Mouse (Mus musculus) forebrain, embryonic 13.5 days (tissue): ENCODE measurements around the gene Foxn3. TPM values are rescaled to one million over a fixed set of nuclear protein-coding genes. Genes with fewer than 3 reads are reported as not detected.
A peak's percentile ranks its signal among the peaks of the same experiment; 100 is the strongest.

Source experiments
- ATAC-seq: fragments of 200-750 bp; cut with Nextera tagmentation; 2 replicates; pipeline ENCODE4 v1.8.0; 2017
- H3K27ac ChIP-seq: fragments of 300-500 bp; sonication (generic); 2 replicates; pipeline ENCODE4 v1.5.1; 2015; ENCODE audit warnings: inconsistent platforms, mild to moderate bottlenecking, moderate library complexity
- H3K27me3 ChIP-seq: fragments of 300-500 bp; sonication (generic); 2 replicates; pipeline ENCODE4 v1.6.1; 2015; ENCODE audit warnings: mild to moderate bottlenecking, inconsistent platforms
- H3K36me3 ChIP-seq: fragments of 300-500 bp; sonication (generic); 2 replicates; pipeline ENCODE4 v1.6.1; 2015; ENCODE audit warnings: mild to moderate bottlenecking, inconsistent platforms; ENCODE audit not compliant: poor library complexity, severe bottlenecking
- H3K4me1 ChIP-seq: fragments of 300-500 bp; sonication (generic); 2 replicates; pipeline ENCODE4 v1.6.1; 2015; ENCODE audit warnings: inconsistent platforms
- H3K4me2 ChIP-seq: fragments of 300-500 bp; sonication (generic); 2 replicates; pipeline ENCODE4 v1.6.1; 2015; ENCODE audit warnings: inconsistent platforms, mild to moderate bottlenecking, moderate library complexity
- H3K4me3 ChIP-seq: fragments of 300-500 bp; sonication (generic); 2 replicates; pipeline ENCODE4 v1.5.1; 2015; ENCODE audit warnings: mild to moderate bottlenecking, inconsistent platforms
- H3K9ac ChIP-seq: fragments of 300-500 bp; sonication (generic); 2 replicates; pipeline ENCODE4 v1.6.1; 2015; ENCODE audit warnings: mild to moderate bottlenecking, inconsistent platforms
- H3K9me3 ChIP-seq: fragments of 300-500 bp; sonication (generic); replicated peaks from 2 replicates; pipeline ENCODE4 v1.6.1; 2016; ENCODE audit warnings: inconsistent platforms
- WGBS: fragments of 180-500 bp; shearing (Covaris S2); methylation state at CpG from one replicate; pipeline ENCODE4 v1.1.7; 2015; 5-methylcytosine and 5-hydroxymethylcytosine counted together
- polyA plus RNA-seq: library from polyadenylated mRNA; unstranded; fragments of >200 nt; fragmentation: Nextera tagmentation; extraction: Ambion mirVana; gene quantifications from 2 replicates; pipeline ENCODE4 v1.2.1, GENCODE M21; 2015

The Foxn3 gene
- polyA plus RNA-seq, 1 experiment from 2014 or later, result 83.5 TPM

- Histone ChIP-seq H3K4me1 (no peaks in the 10 kb centered on the region), H3K27ac (no peak overlapping the region), H3K9me3 (peaks cover under 1% of the 10 kb centered on the region; the same call in 1 of the 2 replicates), H3K4me2 (no peak overlapping the region), H3K36me3 (no peaks in the 10 kb centered on the region), H3K9ac (no peak overlapping the region), H3K4me3 (no peak overlapping the region), H3K27me3 (no peaks in the 10 kb centered on the region)
- WGBS, result 94% methylated on average over 3 of the region's 3 CpGs
- ATAC-seq, result no peak
These were observed 24.0 kb upstream of the Foxn3 start for GRCm38 (mm10) chr12:99587338-99587737.

GRCm38 (mm10) chr12:99579989-99580388 lies 16.6 kb upstream of the Foxn3 start:
- no peaks in the 10 kb centered on the region for H3K27me3 ChIP-seq
- H3K9ac ChIP-seq, result no peak overlapping the region
- H3K4me2 ChIP-seq, result no peak overlapping the region
- H3K4me3 ChIP-seq, result no peak overlapping the region
- no peak for ATAC-seq
- H3K36me3 ChIP-seq, result no peaks in the 10 kb centered on the region
- H3K4me1 ChIP-seq, result 0 out of 2 replicates have a peak, but pooled peaks cover 7% of the 10 kb centered on the region
- WGBS, result 84% methylated on average over 4 of the region's 4 CpGs
- no peaks in the 10 kb centered on the region; the same call in 1 of the 2 replicates for H3K9me3 ChIP-seq
- H3K27ac ChIP-seq, result no peak overlapping the region

GRCm38 (mm10) chr12:99576682-99577081 lies 13.3 kb upstream of the Foxn3 start:
- Histone ChIP-seq H3K4me1 (peaks cover 12% of the 10 kb centered on the region; the same call in 1 of the 2 replicates), H3K4me2 (no peak overlapping the region), H3K36me3 (no peaks in the 10 kb centered on the region), H3K27me3 (no peaks in the 10 kb centered on the region), H3K4me3 (no peak overlapping the region), H3K9ac (no peak overlapping the region), H3K9me3 (no peaks in the 10 kb centered on the region; the same call in 1 of the 2 replicates), H3K27ac (no peak overlapping the region)
- WGBS, result 72% methylated on average over 6 of the region's 6 CpGs
- no peak for ATAC-seq

- H3K4me1 ChIP-seq, result peaks cover 25% of the 10 kb centered on the region
- 28% methylated on average over 13 of the region's 13 CpGs for WGBS
- no peaks in the 10 kb centered on the region for H3K36me3 ChIP-seq
- H3K9me3 ChIP-seq, result no peaks in the 10 kb centered on the region
- H3K27ac ChIP-seq, result no peak overlapping the region
- H3K4me3 ChIP-seq, result no peak overlapping the region
- H3K9ac ChIP-seq, result no peak overlapping the region
- no peak for ATAC-seq
- peak overlapping the region; percentile 9; the same call in 1 of the 2 replicates for H3K4me2 ChIP-seq
- no peaks in the 10 kb centered on the region for H3K27me3 ChIP-seq
These were observed 10.9 kb upstream of the Foxn3 start for GRCm38 (mm10) chr12:99574299-99574698.

GRCm38 (mm10) chr12:99573036-99573435 lies 9.7 kb upstream of the Foxn3 start:
- H3K9ac ChIP-seq, result no peak overlapping the region
- no peak overlapping the region for H3K4me3 ChIP-seq
- no peaks in the 10 kb centered on the region for H3K9me3 ChIP-seq
- peaks cover 25% of the 10 kb centered on the region for H3K4me1 ChIP-seq
- no peak overlapping the region for H3K27ac ChIP-seq
- no peak overlapping the region for H3K4me2 ChIP-seq
- 91% methylated on average over 6 of the region's 6 CpGs for whole genome bisulfite sequencing
- ATAC-seq, result no peak
- H3K27me3 ChIP-seq, result no peaks in the 10 kb centered on the region
- H3K36me3 ChIP-seq, result no peaks in the 10 kb centered on the region

GRCm38 (mm10) chr12:99571999-99572398 lies 8.6 kb upstream of the Foxn3 start:
- H3K4me1 ChIP-seq, result peaks cover 25% of the 10 kb centered on the region
- H3K9me3 ChIP-seq, result no peaks in the 10 kb centered on the region
- H3K36me3 ChIP-seq, result no peaks in the 10 kb centered on the region
- 95% methylated on average over 8 of the region's 8 CpGs for WGBS
- H3K27me3 ChIP-seq, result no peaks in the 10 kb centered on the region
- H3K4me2 ChIP-seq, result no peak overlapping the region
- ATAC-seq, result no peak
- no peak overlapping the region for H3K4me3 ChIP-seq
- H3K9ac ChIP-seq, result no peak overlapping the region
- H3K27ac ChIP-seq, result no peak overlapping the region

- Histone ChIP-seq H3K4me1 (peaks cover 18% of the 10 kb centered on the region), H3K4me2 (peak overlapping the region; percentile 48), H3K27ac (peak overlapping the region; percentile 44; the same call in 1 of the 2 replicates), H3K4me3 (no peak overlapping the region), H3K9ac (no peak overlapping the region), H3K9me3 (no peaks in the 10 kb centered on the region), H3K27me3 (no peaks in the 10 kb centered on the region), H3K36me3 (no peaks in the 10 kb centered on the region)
- 47% methylated on average over 25 of the region's 25 CpGs for WGBS
- ATAC-seq, result peak; percentile 91
These were observed 7.0 kb upstream of the Foxn3 start for GRCm38 (mm10) chr12:99570197-99570956.

- H3K9me3 ChIP-seq, result no peaks in the 10 kb centered on the region
- 82% methylated on average over 2 of the region's 2 CpGs for WGBS
- no peak overlapping the region for H3K27ac ChIP-seq
- no peak overlapping the region for H3K4me3 ChIP-seq
- peaks cover 32% of the 10 kb centered on the region for H3K4me1 ChIP-seq
- no peaks in the 10 kb centered on the region for H3K27me3 ChIP-seq
- no peaks in the 10 kb centered on the region for H3K36me3 ChIP-seq
- no peak overlapping the region for H3K9ac ChIP-seq
- H3K4me2 ChIP-seq, result no peak overlapping the region
- no peak for ATAC-seq
These were observed 2.2 kb upstream of the Foxn3 start for GRCm38 (mm10) chr12:99565606-99566005.

- no peaks in the 10 kb centered on the region for H3K36me3 ChIP-seq
- peak overlapping the region; percentile 88 for H3K4me3 ChIP-seq
- no peak overlapping the region for H3K27ac ChIP-seq
- 33% methylated on average over 9 of the region's 9 CpGs for WGBS
- H3K9ac ChIP-seq, result no peak overlapping the region
- H3K27me3 ChIP-seq, result no peaks in the 10 kb centered on the region
- H3K4me1 ChIP-seq, result peaks cover 24% of the 10 kb centered on the region
- no peaks in the 10 kb centered on the region for H3K9me3 ChIP-seq
- no peak for ATAC-seq
- H3K4me2 ChIP-seq, result peak overlapping the region; percentile 72
These were observed 1.0 kb upstream of the Foxn3 start for GRCm38 (mm10) chr12:99564301-99564910.

GRCm38 (mm10) chr12:99562867-99563189 lies 554 bp downstream of the Foxn3 start:
- Histone ChIP-seq H3K4me2 (peak overlapping the region; percentile 72), H3K9ac (peak overlapping the region; percentile 93)

GRCm38 (mm10) chr12:99562073-99562866 lies 1.1 kb downstream of the Foxn3 start:
- peak overlapping the region; percentile 93 for H3K9ac ChIP-seq
- H3K4me3 ChIP-seq, result peak overlapping the region; percentile 88
- under 1% methylated on average over 24 of the region's 24 CpGs for WGBS
- no peaks in the 10 kb centered on the region for H3K36me3 ChIP-seq
- peaks cover 34% of the 10 kb centered on the region for H3K4me1 ChIP-seq
- H3K4me2 ChIP-seq, result peak overlapping the region; percentile 72
- ATAC-seq, result peak; percentile 57
- H3K27me3 ChIP-seq, result no peaks in the 10 kb centered on the region
- H3K9me3 ChIP-seq, result no peaks in the 10 kb centered on the region
- peak overlapping the region; percentile 58 for H3K27ac ChIP-seq

More at GRCm38 (mm10) chr12:99562867-99563189, 554 bp downstream of the Foxn3 start:
- peaks cover 30% of the 10 kb centered on the region for H3K4me1 ChIP-seq
- ATAC-seq, result 0 out of 2 replicates have a peak, but pooled peaks have one; percentile 23
- H3K4me3 ChIP-seq, result peak overlapping the region; percentile 88
- H3K27ac ChIP-seq, result peak overlapping the region; percentile 54
- H3K36me3 ChIP-seq, result no peaks in the 10 kb centered on the region
- no peaks in the 10 kb centered on the region for H3K9me3 ChIP-seq
- no peaks in the 10 kb centered on the region for H3K27me3 ChIP-seq
- WGBS, result 0% methylated on average over 10 of the region's 10 CpGs

- Histone ChIP-seq H3K36me3 (peaks cover 4% of the 10 kb centered on the region; the same call in 1 of the 2 replicates), H3K4me2 (peak overlapping the region; percentile 72), H3K4me1 (peaks cover 34% of the 10 kb centered on the region), H3K4me3 (peak overlapping the region; percentile 88), H3K9ac (peak overlapping the region; percentile 93), H3K9me3 (no peaks in the 10 kb centered on the region), H3K27me3 (no peaks in the 10 kb centered on the region), H3K27ac (no peak overlapping the region)
- ATAC-seq, result no peak
- WGBS, result 31% methylated on average over 3 of the region's 3 CpGs
These were observed 2.0 kb downstream of the Foxn3 start for GRCm38 (mm10) chr12:99561333-99561766.
